Mouse (Mus musculus) small intestine, adult 2 months (tissue): ENCODE data around the gene Chrna4.

Source experiments
- CTCF ChIP-seq: fragments of 200-500 bp; IDR thresholded peaks from 2 replicates; pipeline ENCODE4 v1.5.1; 2012; ENCODE audit warnings: low read depth, mild to moderate bottlenecking, control low read depth, inconsistent platforms, low read length, moderate library complexity, mixed read lengths; ENCODE audit not compliant: insufficient replicate concordance, insufficient read length; ENCODE audit errors: extremely low read depth
- POLR2A ChIP-seq: fragments of 200-500 bp; IDR thresholded peaks from 2 replicates; pipeline ENCODE4 v1.6.1; 2012; ENCODE audit warnings: low read depth, mild to moderate bottlenecking, control low read depth, inconsistent platforms, low read length, moderate library complexity

DNA sequence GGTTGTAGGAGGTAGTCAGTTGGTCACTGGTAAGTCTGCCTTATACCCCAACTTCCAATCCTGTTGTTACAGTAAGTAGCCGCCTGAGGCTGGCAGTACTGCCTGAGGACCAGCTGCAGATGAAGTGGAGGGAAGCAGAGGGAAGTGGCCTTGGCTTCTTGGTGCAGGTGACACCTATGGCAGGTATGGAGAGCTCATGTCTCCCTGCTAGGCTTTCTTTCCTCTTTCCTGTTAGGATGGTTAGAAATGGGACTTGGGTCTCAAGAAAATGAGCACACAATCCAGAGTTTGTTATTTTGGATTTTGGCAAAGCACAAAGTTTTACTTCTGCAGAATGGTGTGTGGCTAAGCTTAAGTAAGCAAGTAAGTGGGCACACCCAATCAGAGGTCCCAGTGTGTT, 54.4 kb downstream of the Chrna4 start:
- TF ChIP-seq CTCF (no peak), POLR2A (no peak)
